Mouse (Mus musculus) liver, embryonic 13.5 days (tissue): Measurements from ENCODE around the gene Actn3. TPM values are rescaled to one million over a fixed set of nuclear protein-coding genes. Genes with fewer than 3 reads are reported as not detected.
A peak's percentile ranks its signal among the peaks of the same experiment; 100 is the strongest.
"Not testable (repeated sequence)": the region's sequence is repeated elsewhere in the genome, so short reads cannot be mapped to it uniquely, and the experiment has no call there.

Experiments
- ATAC-seq: fragments of 200-750 bp; cut with Nextera tagmentation; 2 replicates; pipeline ENCODE4 v1.8.0; 2017; ENCODE audit warnings: low read depth, mild to moderate bottlenecking, moderate number of reproducible peaks, moderate library complexity
- DNase-seq: peaks from one replicate; pipeline ENCODE4 v3.0.0; 2022
- H3K27ac ChIP-seq: fragments of 300-500 bp; sonication (generic); 2 replicates; pipeline ENCODE4 v1.5.1; 2015; ENCODE audit warnings: moderate library complexity, mild to moderate bottlenecking, inconsistent platforms
- H3K27me3 ChIP-seq: fragments of 300-500 bp; sonication (generic); 2 replicates; pipeline ENCODE4 v1.6.1; 2015; ENCODE audit warnings: mild to moderate bottlenecking, inconsistent platforms
- H3K36me3 ChIP-seq: fragments of 300-500 bp; sonication (generic); 2 replicates; pipeline ENCODE4 v1.6.1; 2015; ENCODE audit warnings: mild to moderate bottlenecking, inconsistent platforms
- H3K4me1 ChIP-seq: fragments of 300-500 bp; sonication (generic); replicated peaks from 2 replicates; pipeline ENCODE4 v1.6.1; 2015; ENCODE audit warnings: inconsistent platforms
- H3K4me2 ChIP-seq: fragments of 300-500 bp; sonication (generic); 2 replicates; pipeline ENCODE4 v1.6.1; 2015; ENCODE audit warnings: inconsistent platforms, mild to moderate bottlenecking, moderate library complexity
- H3K4me3 ChIP-seq: fragments of 300-500 bp; sonication (generic); replicated peaks from 2 replicates; pipeline ENCODE4 v1.5.1; 2015; ENCODE audit warnings: mild to moderate bottlenecking, inconsistent platforms
- H3K9ac ChIP-seq: fragments of 300-500 bp; sonication (generic); 2 replicates; pipeline ENCODE4 v1.6.1; 2015; ENCODE audit warnings: mild to moderate bottlenecking, inconsistent platforms
- H3K9me3 ChIP-seq: fragments of 300-500 bp; sonication (generic); replicated peaks from 2 replicates; pipeline ENCODE4 v1.6.1; 2016; ENCODE audit warnings: inconsistent platforms
- WGBS: fragments of 180-500 bp; shearing (Covaris S2); methylation state at CpG from one replicate; pipeline ENCODE4 v1.1.7; 2015; ENCODE audit not compliant: insufficient replicate concordance; 5-methylcytosine and 5-hydroxymethylcytosine counted together
- polyA plus RNA-seq: library from polyadenylated mRNA; unstranded; fragments of >200 nt; fragmentation: Nextera tagmentation; extraction: Ambion mirVana; gene quantifications from 2 replicates; pipeline ENCODE4 v1.2.1, GENCODE M21; 2015

Actn3 gene
- polyA plus RNA-seq, 1 experiment from 2014 or later = 0.74 TPM

DNA sequence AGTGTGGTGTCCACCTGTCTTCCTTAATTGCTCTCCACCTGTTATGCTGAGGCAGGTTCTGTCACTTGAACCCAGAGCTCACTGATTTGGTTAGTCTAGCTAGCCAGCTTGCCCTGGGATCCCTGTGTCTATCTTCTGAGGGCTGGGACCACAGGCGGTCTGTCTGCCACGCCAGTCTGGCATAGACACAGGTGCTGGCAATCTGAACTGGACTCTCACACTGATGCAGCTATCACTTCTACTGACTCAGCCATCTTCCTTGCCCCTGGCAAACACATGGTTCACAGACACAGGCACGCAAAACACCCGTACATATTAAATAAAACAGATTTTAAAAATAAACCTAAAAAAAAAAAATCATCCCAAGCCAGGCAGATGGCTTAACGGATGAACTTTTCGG is 40.7 kb downstream of the Actn3 start:
- Histone ChIP-seq H3K27ac (no peak overlapping the region), H3K4me3 (no peak overlapping the region), H3K9ac (no peak overlapping the region), H3K9me3 (no peaks in the 10 kb centered on the region), H3K27me3 (peaks cover 25% of the 10 kb centered on the region), H3K36me3 (peaks cover 18% of the 10 kb centered on the region), H3K4me2 (no peak overlapping the region), H3K4me1 (peaks cover 56% of the 10 kb centered on the region)
- DNase-seq = no peak
- no peak for ATAC-seq
- WGBS = 86% methylated on average over 6 of the region's 6 CpGs

- Histone ChIP-seq H3K9ac (no peak overlapping the region), H3K4me1 (peaks cover 54% of the 10 kb centered on the region), H3K9me3 (no peaks in the 10 kb centered on the region), H3K27ac (peak overlapping the region; percentile 58), H3K4me2 (no peak overlapping the region), H3K27me3 (peaks cover 16% of the 10 kb centered on the region), H3K36me3 (peaks cover 19% of the 10 kb centered on the region), H3K4me3 (no peak overlapping the region)
- ATAC-seq = no peak
- 71% methylated on average over 2 of the region's 2 CpGs for WGBS
- no peak for DNase-seq
These were observed 41.6 kb downstream of the Actn3 start for GRCm38 (mm10) chr19:4836096-4836495.

- WGBS = 83% methylated on average over 8 of the region's 8 CpGs
- ATAC-seq (no peak), DNase-seq (no peak)
- Histone ChIP-seq H3K9me3 (no peaks in the 10 kb centered on the region), H3K27me3 (no peaks in the 10 kb centered on the region), H3K36me3 (peaks cover 27% of the 10 kb centered on the region), H3K4me2 (no peak overlapping the region), H3K4me3 (no peak overlapping the region), H3K27ac (no peak overlapping the region), H3K4me1 (peaks cover 40% of the 10 kb centered on the region), H3K9ac (no peak overlapping the region)
These were observed 43.7 kb downstream of the Actn3 start for GRCm38 (mm10) chr19:4833977-4834376.

DNA sequence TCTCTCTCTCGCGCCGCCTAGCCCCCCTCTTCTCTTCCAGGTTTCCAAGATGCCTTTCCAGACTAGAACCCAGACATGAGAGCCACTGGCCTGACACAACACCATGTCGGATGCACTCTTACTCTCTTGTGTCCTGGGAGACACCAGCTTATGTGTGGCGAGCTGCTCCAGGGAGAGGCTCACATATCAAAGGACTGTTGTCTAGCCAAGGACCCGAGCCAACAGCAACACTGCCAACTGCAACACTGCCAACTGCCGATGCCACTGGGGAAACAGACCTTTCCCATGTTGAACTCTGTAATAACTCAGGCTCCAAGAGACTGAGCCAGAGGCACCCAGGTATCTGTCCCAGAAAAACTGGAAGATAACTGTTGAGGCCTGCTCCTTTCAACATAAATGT is 48.6 kb downstream of the Actn3 start:
- Histone ChIP-seq H3K27me3 (no peaks in the 10 kb centered on the region), H3K4me2 (no peak overlapping the region), H3K36me3 (peaks cover 52% of the 10 kb centered on the region), H3K4me1 (peaks cover 10% of the 10 kb centered on the region; the same call in 1 of the 2 replicates), H3K9me3 (no peaks in the 10 kb centered on the region), H3K4me3 (no peak overlapping the region), H3K27ac (no peak overlapping the region), H3K9ac (no peak overlapping the region)
- ATAC-seq (no peak), DNase-seq (no peak)
- 82% methylated on average over 7 of the region's 7 CpGs for WGBS

GRCm38 (mm10) chr19:4828444-4829114 is 49.1 kb downstream of the Actn3 start:
- no peaks in the 10 kb centered on the region for H3K27me3 ChIP-seq
- H3K27ac ChIP-seq = no peak overlapping the region
- H3K9me3 ChIP-seq = no peaks in the 10 kb centered on the region
- H3K4me1 ChIP-seq = peaks cover 10% of the 10 kb centered on the region; the same call in 1 of the 2 replicates
- H3K4me3 ChIP-seq = no peak overlapping the region
- no peak for ATAC-seq
- peaks cover 52% of the 10 kb centered on the region for H3K36me3 ChIP-seq
- H3K9ac ChIP-seq = no peak overlapping the region
- DNase-seq = no peak
- WGBS = 71% methylated on average over 16 of the region's 16 CpGs
- no peak overlapping the region for H3K4me2 ChIP-seq

DNA sequence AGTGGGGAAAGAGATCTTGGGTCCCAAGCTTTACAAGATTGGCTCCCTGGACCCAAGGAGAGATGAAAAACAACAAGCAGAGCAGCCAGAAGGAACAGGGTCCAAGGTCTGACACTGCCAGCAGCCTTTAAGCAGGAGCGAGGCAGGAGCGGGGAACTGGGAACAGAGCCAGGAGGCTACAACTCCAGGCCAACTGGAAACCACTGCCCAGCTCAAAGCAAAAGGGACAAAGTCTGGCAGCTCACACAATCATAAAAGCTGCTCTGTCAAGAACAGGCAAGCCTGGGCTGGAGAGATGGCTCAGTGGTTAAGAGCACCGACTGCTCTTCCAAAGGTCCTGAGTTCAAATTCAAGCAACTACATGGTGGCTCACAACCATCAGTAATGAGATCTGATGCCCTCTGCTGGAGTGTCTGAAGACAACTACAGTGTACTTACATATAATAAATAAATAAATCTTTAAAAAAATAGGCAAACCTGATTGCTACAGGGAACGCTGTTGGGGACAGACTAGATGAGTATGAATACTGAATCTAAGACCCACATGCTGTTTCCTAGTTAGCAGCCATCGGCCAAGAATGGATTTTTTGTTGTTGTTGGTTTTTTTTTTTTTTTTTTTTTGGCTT is 56.9 kb downstream of the Actn3 start:
- 64% methylated on average over 5 of the region's 5 CpGs for WGBS
- Histone ChIP-seq H3K36me3 (peaks cover 19% of the 10 kb centered on the region), H3K4me2 (no peak overlapping the region), H3K4me1 (peaks cover 2% of the 10 kb centered on the region; the same call in 1 of the 2 replicates), H3K9ac (no peak overlapping the region), H3K4me3 (no peak overlapping the region), H3K27me3 (peaks cover 3% of the 10 kb centered on the region; the same call in 1 of the 2 replicates), H3K9me3 (no peaks in the 10 kb centered on the region), H3K27ac (no peak overlapping the region)
- ATAC-seq = peak; percentile 34; the same call in 1 of the 2 replicates
- no peak for DNase-seq

- Histone ChIP-seq H3K9me3 (no peaks in the 10 kb centered on the region; the same call in 1 of the 2 replicates), H3K36me3 (no peaks in the 10 kb centered on the region), H3K9ac (no peak overlapping the region), H3K4me3 (no peak overlapping the region), H3K4me1 (peaks cover 4% of the 10 kb centered on the region), H3K27ac (peak overlapping the region; percentile 55; the same call in 1 of the 2 replicates), H3K4me2 (no peak overlapping the region), H3K27me3 (peaks cover 3% of the 10 kb centered on the region; the same call in 1 of the 2 replicates)
- ATAC-seq (0 out of 2 replicates have a peak, but pooled peaks have one; percentile 12), DNase-seq (no peak)
- 68% methylated on average over 1 of the region's 1 CpGs for WGBS
These were observed 60.4 kb downstream of the Actn3 start for GRCm38 (mm10) chr19:4817182-4817835.

DNA sequence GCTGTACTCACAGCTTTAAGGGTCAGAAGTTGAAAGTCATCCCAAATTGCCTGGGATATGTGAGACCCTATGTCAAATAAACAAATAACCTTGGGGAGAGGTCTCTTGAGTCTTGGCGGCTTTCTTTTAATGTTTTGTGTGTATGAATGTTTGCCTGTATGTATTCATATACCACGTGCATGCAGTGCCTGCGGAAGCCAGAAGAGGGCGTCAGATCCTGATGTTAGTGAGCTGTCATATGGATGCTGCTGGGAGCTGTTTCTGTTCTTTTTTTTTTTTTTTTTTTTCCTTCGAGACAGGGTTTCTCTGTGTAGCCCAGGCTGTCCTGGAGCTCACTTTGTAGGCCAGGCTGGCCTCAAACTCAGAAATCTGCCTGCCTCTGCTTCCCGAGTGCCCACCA is 64.7 kb downstream of the Actn3 start:
- DNase-seq (peak; percentile 42), ATAC-seq (no peak)
- H3K9me3 ChIP-seq = no peaks in the 10 kb centered on the region; the same call in 1 of the 2 replicates
- no peak overlapping the region for H3K27ac ChIP-seq
- H3K27me3 ChIP-seq = no peaks in the 10 kb centered on the region
- H3K36me3 ChIP-seq = peaks cover under 1% of the 10 kb centered on the region
- no peak overlapping the region for H3K4me2 ChIP-seq
- H3K9ac ChIP-seq = no peak overlapping the region
- H3K4me3 ChIP-seq = no peak overlapping the region
- peaks cover 27% of the 10 kb centered on the region for H3K4me1 ChIP-seq
- WGBS = 74% methylated on average over 6 of the region's 6 CpGs

DNA sequence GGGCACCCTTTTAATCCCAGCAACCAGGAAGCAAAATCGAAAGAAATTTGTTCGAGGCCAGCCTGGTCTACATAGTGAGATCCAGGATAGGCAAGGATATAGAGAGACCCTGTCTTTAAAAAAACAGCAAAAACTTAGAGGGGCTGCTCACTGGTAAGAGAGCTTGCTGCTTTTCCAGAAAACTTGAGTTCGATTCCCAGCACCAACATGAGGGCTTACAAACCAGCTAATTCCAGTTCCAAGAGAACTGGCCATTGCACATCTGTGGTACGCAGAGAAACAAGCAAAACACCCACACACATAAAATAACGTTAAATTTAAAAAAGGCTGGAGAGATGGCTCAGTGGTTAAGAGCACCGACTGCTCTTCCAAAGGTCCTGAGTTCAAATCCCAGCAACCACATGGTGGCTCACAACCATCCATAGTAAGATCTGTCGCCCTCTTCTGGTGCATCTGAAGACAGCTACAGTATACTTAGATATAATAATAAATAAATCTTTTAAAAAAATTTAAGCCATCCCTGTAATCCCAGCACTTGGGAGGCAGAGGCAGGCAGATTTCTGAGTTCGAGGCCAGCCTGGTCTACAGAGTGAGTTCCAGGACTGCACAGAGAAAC is 65.3 kb downstream of the Actn3 start:
- Histone ChIP-seq H3K27ac (peak overlapping the region; percentile 91), H3K4me2 (peak overlapping the region; percentile 73), H3K4me1 (peaks cover 30% of the 10 kb centered on the region), H3K9ac (peak overlapping the region; percentile 83), H3K4me3 (peak overlapping the region; percentile 90)
- not testable (repeated sequence) for H3K36me3 ChIP-seq, DNase-seq, H3K9me3 ChIP-seq, H3K27me3 ChIP-seq, ATAC-seq
- WGBS = 69% methylated on average over 8 of the region's 8 CpGs

- no peaks in the 10 kb centered on the region; the same call in 1 of the 2 replicates for H3K9me3 ChIP-seq
- H3K4me3 ChIP-seq = peak overlapping the region; percentile 90
- H3K9ac ChIP-seq = peak overlapping the region; percentile 83
- H3K4me1 ChIP-seq = peaks cover 36% of the 10 kb centered on the region
- ATAC-seq = no peak; the same call in 1 of the 2 replicates
- H3K27ac ChIP-seq = peak overlapping the region; percentile 91
- 3% methylated on average over 12 of the region's 12 CpGs for WGBS
- no peak for DNase-seq
- H3K27me3 ChIP-seq = no peaks in the 10 kb centered on the region
- peak overlapping the region; percentile 73 for H3K4me2 ChIP-seq
- peaks cover 9% of the 10 kb centered on the region for H3K36me3 ChIP-seq
These were observed 65.8 kb downstream of the Actn3 start for GRCm38 (mm10) chr19:4811909-4812242.
